Mouse (Mus musculus): ENCODE measurements at regions not wholly inside any gene's neighbourhood (a gene's known extent, or its start where the extent isn't known, plus 50 kb on each side); places are given as distances from the start of the nearest gene placed in this dataset.

DNA sequence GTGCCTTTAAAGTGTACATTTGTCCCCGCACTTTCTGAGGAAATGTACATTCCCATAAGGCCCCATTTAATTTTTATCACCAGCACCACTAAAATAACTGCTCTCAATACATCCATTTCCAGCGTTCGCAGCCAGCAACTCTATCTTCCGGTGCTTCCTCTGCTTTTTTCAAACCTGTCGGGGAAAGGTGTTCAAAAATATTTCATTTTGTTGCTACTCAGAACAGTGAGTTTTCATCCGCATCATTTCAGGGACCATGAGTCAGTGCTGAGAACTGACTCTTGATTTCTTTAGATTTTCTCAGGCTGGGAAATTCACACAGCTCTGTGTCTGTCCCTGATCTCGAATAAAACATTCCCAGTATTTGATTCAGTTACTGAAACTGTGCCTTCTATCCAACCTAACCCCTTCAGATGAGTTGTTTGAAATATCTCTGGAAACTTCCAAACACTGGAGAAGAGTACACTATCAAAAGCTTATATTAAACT is 959.4 kb downstream of the Brinp1 start:
- H3K27ac ChIP-seq (ENCODE audit: low read depth, low read length): no peak overlapping the region
- H3K4me1 ChIP-seq (ENCODE audit: control insufficient read depth, insufficient read depth, low read length): no peaks in the 10 kb centered on the region
- no peak overlapping the region for H3K4me3 ChIP-seq (ENCODE audit: low read depth, low read length)
- no peaks in the 10 kb centered on the region for H3K9me3 ChIP-seq (ENCODE audit: control insufficient read depth, low read length)
- no peaks in the 10 kb centered on the region for H3K27me3 ChIP-seq (ENCODE audit: control insufficient read depth, insufficient read depth, low read length)
- no peak overlapping the region for H3K9ac ChIP-seq (ENCODE audit: low read length)
- no peak overlapping the region for H3K4me2 ChIP-seq (ENCODE audit: low read depth)
- DNase-seq (ENCODE audit: low spot score): no peak
- no peak for ATAC-seq (ENCODE audit: insufficient read depth, low FRiP score, low TSS enrichment)
- 90% methylated on average over 7 of the region's 7 CpGs for WGBS
- H3K36me3 ChIP-seq (ENCODE audit: control insufficient read depth, insufficient read depth, low read length): no peaks in the 10 kb centered on the region

DNA sequence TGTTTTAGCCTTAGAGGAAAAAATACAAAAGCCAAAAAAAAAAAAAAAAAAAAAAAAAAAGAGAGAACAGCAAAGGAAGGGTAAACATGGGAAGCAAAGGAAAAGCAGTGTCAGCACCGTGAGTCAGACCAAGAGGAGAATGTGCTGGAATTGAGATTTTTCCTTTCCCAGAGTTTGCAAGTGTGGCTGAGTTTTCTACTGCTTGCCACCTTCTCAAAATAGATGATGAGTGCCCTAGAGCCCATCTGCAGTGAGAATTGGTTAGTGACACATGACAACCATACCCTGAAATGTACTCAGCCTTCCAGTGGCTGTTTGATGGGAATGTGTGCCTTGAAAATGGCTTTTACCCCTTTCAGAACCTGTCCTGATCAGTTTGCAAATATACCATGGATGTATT is 990.7 kb downstream of the Brinp1 start:
- DNase-seq (ENCODE audit: low spot score) (no peak), ATAC-seq (ENCODE audit: insufficient read depth, low FRiP score, low TSS enrichment) (no peak)
- H3K27me3 ChIP-seq (ENCODE audit: control insufficient read depth, insufficient read depth, low read length): no peaks in the 10 kb centered on the region
- no peak overlapping the region for H3K27ac ChIP-seq (ENCODE audit: low read depth, low read length)
- no peak overlapping the region for H3K4me3 ChIP-seq (ENCODE audit: low read depth, low read length)
- H3K9me3 ChIP-seq (ENCODE audit: control insufficient read depth, low read length): no peaks in the 10 kb centered on the region
- H3K4me1 ChIP-seq (ENCODE audit: control insufficient read depth, insufficient read depth, low read length): no peaks in the 10 kb centered on the region
- WGBS: 92% methylated on average over 1 of the region's 1 CpGs
- H3K36me3 ChIP-seq (ENCODE audit: control insufficient read depth, insufficient read depth, low read length): no peaks in the 10 kb centered on the region
- no peak overlapping the region for H3K9ac ChIP-seq (ENCODE audit: low read length)
- H3K4me2 ChIP-seq (ENCODE audit: low read depth): no peak overlapping the region

DNA sequence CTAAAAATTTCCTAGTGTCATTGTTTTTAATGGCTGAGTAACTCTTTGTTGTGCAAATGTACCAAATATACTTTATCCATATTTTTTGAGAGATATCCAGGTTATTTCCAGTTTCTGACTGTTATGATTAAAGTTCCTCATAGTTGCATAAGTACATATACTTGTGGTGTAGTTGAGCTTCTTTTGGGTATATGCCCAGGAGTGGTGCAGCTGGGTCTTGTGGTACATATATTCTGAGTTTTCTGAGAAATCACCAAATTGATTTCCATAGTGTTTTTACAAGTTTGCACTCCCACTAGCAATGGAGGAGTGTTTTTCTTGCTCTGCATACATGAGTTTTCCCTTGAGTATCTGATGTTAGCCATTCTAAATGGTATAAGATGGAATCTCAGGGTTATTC is 1006.2 kb downstream of the Brinp1 start:
- Histone ChIP-seq H3K4me1 (ENCODE audit: control insufficient read depth, insufficient read depth, low read length) (no peaks in the 10 kb centered on the region), H3K9me3 (ENCODE audit: control insufficient read depth, low read length) (no peaks in the 10 kb centered on the region), H3K27ac (ENCODE audit: low read depth, low read length) (no peak overlapping the region), H3K4me2 (ENCODE audit: low read depth) (no peak overlapping the region), H3K4me3 (ENCODE audit: low read depth, low read length) (no peak overlapping the region), H3K36me3 (ENCODE audit: control insufficient read depth, insufficient read depth, low read length) (no peaks in the 10 kb centered on the region), H3K27me3 (ENCODE audit: control insufficient read depth, insufficient read depth, low read length) (no peaks in the 10 kb centered on the region), H3K9ac (ENCODE audit: low read length) (no peak overlapping the region)
- ATAC-seq (ENCODE audit: insufficient read depth, low FRiP score, low TSS enrichment) (no peak), DNase-seq (ENCODE audit: low spot score) (no peak)

DNA sequence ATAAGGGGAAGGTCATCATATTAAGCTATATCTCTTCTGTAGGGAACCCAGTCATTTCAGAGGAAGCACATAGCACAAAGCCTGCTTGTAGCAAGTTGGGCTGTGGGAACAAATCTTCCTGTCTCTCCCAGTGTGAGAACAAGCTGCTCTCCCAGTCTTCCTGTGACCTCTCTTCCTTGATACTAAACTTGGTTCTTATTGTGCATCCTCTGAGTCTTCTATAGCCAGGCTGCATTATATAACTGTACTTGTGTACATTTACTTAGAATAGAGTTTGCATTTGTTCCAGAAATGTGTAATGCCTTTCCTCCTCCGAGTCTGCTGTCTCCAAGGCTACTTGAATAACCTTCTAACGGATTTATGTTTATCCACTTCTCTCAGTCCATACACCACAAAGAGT is 1021.7 kb downstream of the Brinp1 start:
- WGBS: 85% methylated on average over 2 of the region's 2 CpGs
- no peak overlapping the region for H3K9ac ChIP-seq (ENCODE audit: low read length)

DNA sequence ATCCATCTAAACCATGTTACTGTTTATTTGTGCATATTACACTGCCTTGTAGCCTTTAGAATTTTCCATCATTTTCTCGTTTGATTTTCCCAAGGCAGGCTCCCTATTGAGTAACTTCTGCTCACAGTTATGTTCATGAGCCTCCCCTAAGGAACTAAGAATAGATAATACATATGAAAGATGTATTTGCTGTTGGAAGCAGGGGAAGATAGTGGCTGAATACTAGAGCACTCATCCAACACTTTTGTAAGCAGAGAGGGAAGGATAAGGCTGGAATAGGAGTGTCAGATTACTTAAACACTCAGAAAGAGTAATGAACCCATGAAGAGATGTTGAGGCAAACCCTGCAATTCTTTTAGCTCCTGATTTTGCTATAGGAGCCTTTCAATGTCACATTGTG is 1055.1 kb downstream of the Brinp1 start:
- Histone ChIP-seq H3K36me3 (ENCODE audit: control insufficient read depth, insufficient read depth, low read length) (no peaks in the 10 kb centered on the region), H3K27me3 (ENCODE audit: control insufficient read depth, insufficient read depth, low read length) (no peaks in the 10 kb centered on the region), H3K4me2 (ENCODE audit: low read depth) (no peak overlapping the region), H3K27ac (ENCODE audit: low read depth, low read length) (no peak overlapping the region), H3K9me3 (ENCODE audit: control insufficient read depth, low read length) (no peaks in the 10 kb centered on the region), H3K4me1 (ENCODE audit: control insufficient read depth, insufficient read depth, low read length) (no peaks in the 10 kb centered on the region), H3K9ac (ENCODE audit: low read length) (no peak overlapping the region), H3K4me3 (ENCODE audit: low read depth, low read length) (no peak overlapping the region)
- DNase-seq (ENCODE audit: low spot score) (no peak), ATAC-seq (ENCODE audit: insufficient read depth, low FRiP score, low TSS enrichment) (no peak)
- WGBS: 77% methylated on average over 1 of the region's 1 CpGs

More for the DNA sequence above, 1021.7 kb downstream of the Brinp1 start:
- H3K4me1 ChIP-seq (ENCODE audit: control insufficient read depth, insufficient read depth, low read length): no peaks in the 10 kb centered on the region
- H3K27me3 ChIP-seq (ENCODE audit: control insufficient read depth, insufficient read depth, low read length): no peaks in the 10 kb centered on the region
- no peak overlapping the region for H3K27ac ChIP-seq (ENCODE audit: low read depth, low read length)
- H3K4me3 ChIP-seq (ENCODE audit: low read depth, low read length): no peak overlapping the region
- no peak for ATAC-seq (ENCODE audit: insufficient read depth, low FRiP score, low TSS enrichment)
- DNase-seq (ENCODE audit: low spot score): no peak
- no peaks in the 10 kb centered on the region for H3K9me3 ChIP-seq (ENCODE audit: control insufficient read depth, low read length)
- no peak overlapping the region for H3K4me2 ChIP-seq (ENCODE audit: low read depth)
- no peaks in the 10 kb centered on the region for H3K36me3 ChIP-seq (ENCODE audit: control insufficient read depth, insufficient read depth, low read length)

DNA sequence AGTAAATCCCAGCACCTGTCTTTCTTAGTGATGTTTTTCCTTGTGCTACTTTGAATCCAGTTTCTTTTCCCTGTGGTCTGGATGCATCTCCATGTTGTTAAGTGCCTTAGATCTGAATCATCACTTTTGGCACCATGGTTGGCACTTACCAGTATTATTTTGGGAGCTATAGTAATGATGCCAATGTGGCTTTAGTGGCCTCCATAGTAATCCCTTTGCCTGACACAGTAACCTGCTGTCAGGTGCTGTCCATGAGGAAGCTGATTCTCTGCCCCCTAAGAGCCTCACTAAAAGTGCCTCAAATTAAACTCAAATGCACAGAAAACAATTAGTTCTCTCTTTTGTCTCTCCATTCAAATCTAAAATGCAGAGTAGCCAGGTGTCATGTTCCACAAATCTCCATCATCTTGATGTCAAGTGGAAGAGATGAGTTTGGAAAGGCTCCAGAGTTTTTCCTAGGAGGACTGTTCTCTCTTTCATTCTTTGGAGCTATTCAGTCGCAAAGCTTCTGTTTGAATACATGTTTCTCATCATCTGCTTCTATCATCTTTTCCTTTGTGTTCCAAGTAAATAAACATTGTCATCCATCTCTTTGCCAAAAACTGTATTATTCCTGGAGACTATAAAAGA is 1062.1 kb downstream of the Brinp1 start:
- Histone ChIP-seq H3K4me3 (ENCODE audit: low read depth, low read length) (no peak overlapping the region), H3K9me3 (ENCODE audit: control insufficient read depth, low read length) (no peaks in the 10 kb centered on the region), H3K4me2 (ENCODE audit: low read depth) (no peak overlapping the region), H3K27me3 (ENCODE audit: control insufficient read depth, insufficient read depth, low read length) (no peaks in the 10 kb centered on the region), H3K9ac (ENCODE audit: low read length) (no peak overlapping the region), H3K36me3 (ENCODE audit: control insufficient read depth, insufficient read depth, low read length) (no peaks in the 10 kb centered on the region), H3K4me1 (ENCODE audit: control insufficient read depth, insufficient read depth, low read length) (no peaks in the 10 kb centered on the region), H3K27ac (ENCODE audit: low read depth, low read length) (no peak overlapping the region)
- ATAC-seq (ENCODE audit: insufficient read depth, low FRiP score, low TSS enrichment) (no peak), DNase-seq (ENCODE audit: low spot score) (no peak)
- 76% methylated on average over 1 of the region's 1 CpGs for WGBS

DNA sequence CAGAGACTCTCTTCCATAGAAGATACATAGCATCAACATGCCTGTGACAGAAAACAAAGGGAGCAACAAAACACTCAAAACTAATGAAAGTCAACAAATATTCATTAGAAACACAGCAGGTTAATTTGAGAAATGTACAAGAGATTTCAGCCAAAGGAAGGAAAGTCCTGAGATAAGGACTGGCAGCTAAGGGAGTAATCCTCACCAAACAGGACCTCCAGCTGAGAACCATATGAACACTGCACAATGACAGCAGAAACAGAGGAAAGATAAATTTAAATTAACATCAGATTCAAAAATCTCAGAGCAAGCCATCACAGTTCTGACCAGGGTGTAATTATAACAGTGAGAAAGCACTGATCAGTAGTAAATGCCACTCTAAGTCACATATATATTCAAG is 1060.6 kb downstream of the Tlr4 start:
- Histone ChIP-seq H3K4me1 (ENCODE audit: control insufficient read depth, insufficient read depth, low read length) (no peaks in the 10 kb centered on the region), H3K9me3 (ENCODE audit: control insufficient read depth, low read length) (no peaks in the 10 kb centered on the region), H3K4me2 (ENCODE audit: low read depth) (no peak overlapping the region), H3K36me3 (ENCODE audit: control insufficient read depth, insufficient read depth, low read length) (no peaks in the 10 kb centered on the region), H3K27me3 (ENCODE audit: control insufficient read depth, insufficient read depth, low read length) (no peaks in the 10 kb centered on the region), H3K9ac (ENCODE audit: low read length) (no peak overlapping the region), H3K4me3 (ENCODE audit: low read depth, low read length) (no peak overlapping the region), H3K27ac (ENCODE audit: low read depth, low read length) (no peak overlapping the region)
- DNase-seq (ENCODE audit: low spot score) (no peak), ATAC-seq (ENCODE audit: insufficient read depth, low FRiP score, low TSS enrichment) (no peak)

DNA sequence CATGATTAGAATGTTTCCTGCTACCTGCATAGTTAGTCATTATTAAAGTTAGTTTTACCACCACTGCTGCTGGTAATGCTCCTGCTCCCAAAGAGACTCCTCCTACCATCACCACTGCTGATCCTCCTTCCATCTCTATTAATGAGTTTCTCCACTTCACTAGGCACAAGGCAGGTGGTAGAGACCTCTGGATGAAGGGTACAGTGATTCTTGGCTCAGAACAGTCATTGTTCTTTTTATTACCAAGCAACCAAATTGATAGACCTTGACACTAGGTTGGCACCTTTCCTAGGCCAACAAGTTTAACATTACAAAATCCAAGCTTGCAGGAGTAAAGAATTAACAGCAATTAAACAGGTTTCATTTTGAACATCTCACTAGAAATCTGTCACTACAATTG is 1057.8 kb downstream of the Tlr4 start:
- no peaks in the 10 kb centered on the region for H3K36me3 ChIP-seq (ENCODE audit: control insufficient read depth, insufficient read depth, low read length)
- no peak for DNase-seq (ENCODE audit: low spot score)

DNA sequence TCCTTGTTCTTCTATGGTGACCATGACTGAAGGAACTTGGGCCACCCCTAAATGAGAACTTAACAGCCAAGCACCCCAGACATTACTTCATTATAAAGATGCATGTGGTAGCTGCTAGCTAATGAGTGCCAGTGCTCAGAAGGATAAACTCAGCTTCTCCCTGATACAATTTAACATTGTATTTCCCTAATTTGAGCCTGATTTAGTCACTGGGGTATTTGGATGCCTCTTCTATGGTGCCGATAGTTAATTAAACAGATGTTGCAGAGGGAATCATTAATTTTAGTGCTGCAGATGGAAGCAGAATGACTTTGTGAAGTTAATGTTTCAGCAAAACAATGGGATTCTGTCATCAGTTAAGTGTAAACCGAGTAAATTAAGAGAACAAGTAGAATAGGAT is 1034.8 kb downstream of the Tlr4 start:
- no peaks in the 10 kb centered on the region for H3K4me1 ChIP-seq (ENCODE audit: control insufficient read depth, insufficient read depth, low read length)
- H3K9ac ChIP-seq (ENCODE audit: low read length): no peak overlapping the region
- H3K4me2 ChIP-seq (ENCODE audit: low read depth): no peak overlapping the region
- ATAC-seq (ENCODE audit: insufficient read depth, low FRiP score, low TSS enrichment) (no peak), DNase-seq (ENCODE audit: low spot score) (no peak)
- H3K36me3 ChIP-seq (ENCODE audit: control insufficient read depth, insufficient read depth, low read length): no peaks in the 10 kb centered on the region
- H3K9me3 ChIP-seq (ENCODE audit: control insufficient read depth, low read length): no peaks in the 10 kb centered on the region
- H3K27me3 ChIP-seq (ENCODE audit: control insufficient read depth, insufficient read depth, low read length): no peaks in the 10 kb centered on the region
- no peak overlapping the region for H3K27ac ChIP-seq (ENCODE audit: low read depth, low read length)
- 88% methylated on average over 2 of the region's 2 CpGs for WGBS
- no peak overlapping the region for H3K4me3 ChIP-seq (ENCODE audit: low read depth, low read length)

More for the DNA sequence above, 1057.8 kb downstream of the Tlr4 start:
- Histone ChIP-seq H3K4me3 (ENCODE audit: low read depth, low read length) (no peak overlapping the region), H3K4me1 (ENCODE audit: control insufficient read depth, insufficient read depth, low read length) (no peaks in the 10 kb centered on the region), H3K9ac (ENCODE audit: low read length) (no peak overlapping the region), H3K9me3 (ENCODE audit: control insufficient read depth, low read length) (no peaks in the 10 kb centered on the region), H3K27me3 (ENCODE audit: control insufficient read depth, insufficient read depth, low read length) (no peaks in the 10 kb centered on the region), H3K4me2 (ENCODE audit: low read depth) (no peak overlapping the region), H3K27ac (ENCODE audit: low read depth, low read length) (no peak overlapping the region)
- no peak for ATAC-seq (ENCODE audit: insufficient read depth, low FRiP score, low TSS enrichment)

All from neural tube, embryonic 11.5 days (tissue).